Mouse (Mus musculus): ENCODE measurements around the gene Arhgap23. TPM values are rescaled to one million over a fixed set of nuclear protein-coding genes. Genes with fewer than 3 reads are reported as not detected.
A peak's percentile ranks its signal among the peaks of the same experiment; 100 is the strongest.

Arhgap23 gene
- polyA plus RNA-seq, 1 experiment from 2014 or later: 4.0 TPM

DNA sequence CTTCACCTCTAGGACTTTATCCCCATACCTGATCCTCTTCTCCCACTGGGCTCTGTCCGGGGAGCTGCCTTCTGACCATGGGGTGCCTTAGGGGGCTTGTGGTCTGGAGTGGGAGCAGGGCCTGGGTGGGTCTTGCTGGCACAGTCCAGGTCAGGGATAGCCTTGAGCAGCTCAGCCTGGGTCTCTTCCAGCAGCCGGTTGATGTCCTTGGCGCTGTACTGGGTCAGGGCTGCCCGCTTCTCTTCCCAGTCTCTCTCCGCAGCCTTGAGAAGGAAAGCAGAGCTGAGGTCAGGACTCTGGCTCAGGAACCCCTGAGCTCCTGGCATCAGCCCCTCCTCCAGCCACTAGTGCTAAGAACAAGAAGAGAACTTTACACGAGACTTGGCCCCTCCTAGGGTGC lies 110.0 kb downstream of the Arhgap23 start:
- Histone ChIP-seq H3K9me3 (no peaks in the 10 kb centered on the region), H3K27ac (0 out of 2 replicates have a peak overlapping the region, but pooled peaks have one; percentile 24), H3K4me1 (replicated peaks) (peaks cover 50% of the 10 kb centered on the region), H3K27me3 (ENCODE audit: insufficient read depth, poor library complexity, severe bottlenecking) (peaks cover 9% of the 10 kb centered on the region; the same call in 1 of the 2 replicates), H3K36me3 (peaks cover 32% of the 10 kb centered on the region), H3K4me3 (no peak overlapping the region)
- DNase-seq (ENCODE audit: low spot score): no peak
- 92% methylated on average over 6 of the region's 6 CpGs for WGBS

DNA sequence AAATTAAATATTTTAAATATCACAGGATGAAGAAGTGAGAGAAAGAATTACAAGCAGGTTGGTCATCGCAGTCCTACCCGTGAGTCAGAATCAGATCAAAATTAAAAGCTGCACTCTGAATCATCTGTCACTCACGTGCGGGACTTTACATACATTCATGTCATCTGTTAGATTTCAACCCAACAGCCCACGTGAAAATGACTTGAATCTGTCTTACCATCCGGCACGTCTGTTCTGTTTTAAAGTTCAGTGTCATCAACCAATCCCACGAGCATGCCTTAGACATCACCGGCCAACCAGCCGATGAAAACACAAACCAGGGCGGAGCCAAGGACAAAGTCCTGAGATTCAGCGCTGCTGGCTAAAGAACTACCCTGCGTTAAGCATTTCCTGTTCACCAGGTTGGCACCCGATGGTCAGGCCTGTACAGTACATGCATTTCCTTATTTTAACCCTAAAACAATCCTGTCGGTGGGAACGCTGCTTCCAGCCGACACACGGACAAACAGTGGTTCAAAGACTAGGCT lies 113.0 kb downstream of the Arhgap23 start:
- Histone ChIP-seq H3K4me3 (no peak overlapping the region), H3K4me1 (replicated peaks) (peaks cover 54% of the 10 kb centered on the region), H3K36me3 (peaks cover 18% of the 10 kb centered on the region), H3K9me3 (no peaks in the 10 kb centered on the region), H3K27ac (no peak overlapping the region), H3K27me3 (ENCODE audit: insufficient read depth, poor library complexity, severe bottlenecking) (peaks cover 29% of the 10 kb centered on the region)
- DNase-seq (ENCODE audit: low spot score): no peak
- 77% methylated on average over 18 of the region's 18 CpGs for WGBS

DNA sequence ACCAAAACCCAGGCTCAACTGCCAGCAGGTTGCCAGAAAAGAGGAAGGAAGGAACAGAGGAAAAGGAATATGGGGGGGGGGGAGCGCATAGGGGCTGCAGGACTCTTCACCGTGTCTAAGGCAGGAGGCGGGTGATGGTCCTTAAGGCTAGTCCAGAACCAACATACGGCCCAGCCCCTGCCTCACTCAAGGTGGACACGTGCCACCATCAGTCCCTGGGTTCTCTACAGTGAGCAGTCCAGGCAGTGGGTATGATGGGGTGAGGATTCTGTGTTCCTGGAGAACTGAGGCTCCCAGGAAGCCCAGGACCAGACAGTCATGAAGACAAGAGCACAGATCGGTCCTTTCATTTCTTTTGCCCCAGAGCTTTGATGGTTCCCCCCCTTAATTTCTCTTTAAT lies 114.7 kb downstream of the Arhgap23 start:
- Histone ChIP-seq H3K9me3 (no peaks in the 10 kb centered on the region), H3K36me3 (peaks cover 20% of the 10 kb centered on the region), H3K27me3 (ENCODE audit: insufficient read depth, poor library complexity, severe bottlenecking) (peaks cover 46% of the 10 kb centered on the region), H3K27ac (no peak overlapping the region), H3K4me3 (no peak overlapping the region), H3K4me1 (replicated peaks) (peaks cover 53% of the 10 kb centered on the region)
- 87% methylated on average over 6 of the region's 6 CpGs for WGBS
- DNase-seq (ENCODE audit: low spot score): no peak

DNA sequence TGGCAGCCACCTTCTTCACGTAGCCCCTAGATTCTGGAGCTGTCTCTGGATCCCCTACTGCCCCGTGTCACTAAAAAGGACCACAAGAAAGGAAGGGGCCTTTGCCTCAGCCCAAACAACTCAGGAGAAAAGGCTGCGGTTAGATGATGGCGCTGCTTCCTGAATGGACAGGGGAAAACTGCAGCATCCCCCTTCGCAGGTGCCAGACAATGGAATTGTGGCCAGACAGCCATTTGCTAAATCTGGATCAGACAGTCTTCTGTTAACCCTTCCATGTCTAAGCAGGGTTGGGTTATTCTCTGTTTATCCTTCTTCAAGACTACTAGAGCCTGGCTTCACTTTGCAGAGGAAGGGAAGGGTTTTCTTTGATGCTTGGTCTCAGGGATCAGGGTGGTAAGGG lies 115.6 kb downstream of the Arhgap23 start:
- DNase-seq (ENCODE audit: low spot score): no peak
- Histone ChIP-seq H3K4me3 (no peak overlapping the region), H3K27me3 (ENCODE audit: insufficient read depth, poor library complexity, severe bottlenecking) (peaks cover 55% of the 10 kb centered on the region), H3K4me1 (replicated peaks) (peaks cover 52% of the 10 kb centered on the region), H3K27ac (no peak overlapping the region), H3K9me3 (no peaks in the 10 kb centered on the region), H3K36me3 (peaks cover 13% of the 10 kb centered on the region; the same call in 1 of the 2 replicates)
- 57% methylated on average over 5 of the region's 5 CpGs for WGBS

DNA sequence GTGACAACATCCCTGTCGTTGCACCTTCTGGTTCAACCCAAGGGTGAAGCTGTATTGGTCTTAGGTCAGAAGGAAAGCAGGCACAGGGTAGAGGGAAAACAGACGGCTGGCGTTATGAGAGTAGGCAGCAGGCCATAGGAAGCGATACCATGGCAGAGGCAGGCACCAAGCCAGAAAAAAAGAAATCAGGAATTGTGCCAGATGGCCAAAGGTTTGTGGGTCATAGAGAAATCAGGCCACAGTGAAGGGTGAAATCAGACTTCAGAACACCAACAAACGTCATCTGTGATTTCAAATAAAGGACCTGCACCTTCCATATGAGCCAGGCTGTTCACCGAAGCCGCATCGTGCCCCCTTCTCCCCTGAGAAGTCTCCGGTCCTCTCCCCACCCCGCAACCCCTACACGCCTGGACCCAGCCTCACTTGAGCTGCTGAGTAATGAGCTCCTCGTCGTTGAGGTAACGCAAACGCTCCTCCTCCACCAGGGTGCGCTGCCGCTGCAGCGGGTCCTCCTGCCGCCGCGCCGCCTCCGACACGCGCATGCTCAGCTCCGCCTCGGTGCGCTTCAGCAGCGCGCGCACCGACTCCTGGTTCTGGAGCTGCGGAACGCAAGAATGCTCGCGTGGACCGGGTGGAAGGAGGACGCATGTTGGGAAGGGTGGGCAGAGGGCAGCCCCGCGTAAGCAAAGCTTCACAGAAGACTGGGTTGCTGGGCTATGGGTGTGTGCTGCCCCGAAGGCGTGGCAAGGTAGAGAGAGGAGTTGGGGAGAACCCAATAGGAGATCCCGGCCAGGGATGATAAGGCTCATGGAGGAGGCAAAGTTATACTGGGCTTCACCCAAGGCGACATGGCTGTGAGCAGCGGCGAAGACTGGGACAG lies 116.3 kb downstream of the Arhgap23 start:
- Histone ChIP-seq H3K36me3 (0 out of 2 replicates have a peak, but pooled peaks cover 6% of the 10 kb centered on the region), H3K9me3 (no peaks in the 10 kb centered on the region), H3K27ac (peak overlapping the region; percentile 59; the same call in 1 of the 2 replicates), H3K4me3 (peak overlapping the region; percentile 58), H3K27me3 (ENCODE audit: insufficient read depth, poor library complexity, severe bottlenecking) (peaks cover 62% of the 10 kb centered on the region), H3K4me1 (replicated peaks) (peaks cover 52% of the 10 kb centered on the region)
- WGBS: 7% methylated on average over 46 of the region's 46 CpGs
- DNase-seq (ENCODE audit: low spot score): peak; percentile 88

DNA sequence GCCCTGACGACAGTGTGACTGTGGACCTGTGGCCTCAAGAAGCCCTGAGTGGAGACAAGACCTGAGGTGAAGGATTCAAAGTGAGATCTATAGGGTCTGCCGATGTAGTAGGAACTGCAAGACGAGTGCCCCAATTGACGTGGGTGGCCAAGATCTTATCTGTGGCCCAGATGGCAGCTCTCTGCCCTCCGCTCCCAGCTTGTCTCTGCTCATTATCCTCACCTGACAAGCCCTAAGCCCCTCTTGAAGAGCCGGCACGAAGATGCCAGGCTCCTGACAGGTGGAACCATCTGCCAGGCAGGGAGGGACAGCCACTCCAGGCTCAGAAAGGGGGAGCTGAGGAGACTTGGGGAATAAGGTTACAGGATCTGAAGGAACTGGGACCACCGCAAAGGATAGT lies 117.0 kb downstream of the Arhgap23 start:
- no peaks in the 10 kb centered on the region for H3K9me3 ChIP-seq
- WGBS: 19% methylated on average over 8 of the region's 8 CpGs
- H3K36me3 ChIP-seq: 0 out of 2 replicates have a peak, but pooled peaks cover 5% of the 10 kb centered on the region
- H3K27me3 ChIP-seq (ENCODE audit: insufficient read depth, poor library complexity, severe bottlenecking): peaks cover 69% of the 10 kb centered on the region
- peaks cover 60% of the 10 kb centered on the region for H3K4me1 ChIP-seq (replicated peaks)
- peak overlapping the region; percentile 58 for H3K4me3 ChIP-seq
- DNase-seq (ENCODE audit: low spot score): no peak
- no peak overlapping the region for H3K27ac ChIP-seq

DNA sequence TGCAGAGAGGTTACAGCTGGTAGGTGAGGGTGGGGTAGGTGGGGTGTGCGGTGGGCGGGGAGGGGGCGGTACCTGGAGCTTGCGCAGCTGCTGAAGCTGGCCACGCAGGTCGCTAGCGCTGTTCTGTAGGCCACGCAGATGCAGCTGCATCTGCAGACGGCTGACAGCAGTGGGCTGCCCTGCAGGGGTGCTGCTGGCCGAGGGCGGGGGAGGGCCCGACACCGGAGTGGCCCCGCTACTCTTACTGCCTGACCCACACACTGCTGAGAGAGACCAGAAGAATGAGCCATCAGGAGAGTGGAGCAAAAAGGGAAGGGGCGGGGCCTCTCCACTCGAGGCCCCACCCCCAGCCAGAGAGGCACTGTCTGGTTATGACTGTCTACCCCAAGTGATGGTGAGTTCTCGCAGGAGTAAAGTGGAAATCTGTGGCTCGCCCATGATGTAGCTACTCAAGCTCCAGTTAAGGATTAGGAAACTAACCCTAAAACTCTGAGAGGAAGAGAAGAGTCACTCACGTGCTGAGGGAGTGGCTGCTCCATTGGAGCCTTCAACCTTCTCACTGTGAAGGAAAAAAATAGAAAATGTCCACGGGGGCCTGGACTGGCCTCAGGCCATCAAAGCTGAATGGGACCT lies 117.7 kb downstream of the Arhgap23 start:
- Histone ChIP-seq H3K4me1 (replicated peaks) (peaks cover 65% of the 10 kb centered on the region), H3K4me3 (peak overlapping the region; percentile 38), H3K27ac (no peak overlapping the region), H3K27me3 (ENCODE audit: insufficient read depth, poor library complexity, severe bottlenecking) (peaks cover 76% of the 10 kb centered on the region), H3K36me3 (0 out of 2 replicates have a peak, but pooled peaks cover 5% of the 10 kb centered on the region), H3K9me3 (no peaks in the 10 kb centered on the region)
- WGBS: 4% methylated on average over 20 of the region's 20 CpGs
- no peak for DNase-seq (ENCODE audit: low spot score)

DNA sequence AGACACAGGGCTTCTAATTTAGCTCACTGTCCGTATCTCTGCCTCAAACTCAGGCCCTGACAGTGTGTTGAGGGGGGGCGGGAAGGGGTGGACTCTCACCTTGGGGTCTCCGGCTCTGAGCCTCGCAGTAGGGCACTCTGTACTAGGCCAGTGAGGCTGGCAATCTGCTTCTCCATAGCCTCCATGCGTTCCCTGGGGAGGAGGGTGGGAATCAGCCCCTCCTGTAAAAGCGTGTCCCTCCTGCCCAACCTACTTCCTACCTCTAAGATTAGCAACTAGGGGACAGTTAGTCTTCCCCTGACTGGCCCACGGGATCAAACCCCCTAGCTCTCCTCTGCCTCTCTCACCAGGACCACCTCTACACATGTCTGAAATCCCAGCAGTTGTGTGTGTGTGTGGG lies 118.3 kb downstream of the Arhgap23 start:
- H3K4me1 ChIP-seq (replicated peaks): peaks cover 65% of the 10 kb centered on the region

DNA sequence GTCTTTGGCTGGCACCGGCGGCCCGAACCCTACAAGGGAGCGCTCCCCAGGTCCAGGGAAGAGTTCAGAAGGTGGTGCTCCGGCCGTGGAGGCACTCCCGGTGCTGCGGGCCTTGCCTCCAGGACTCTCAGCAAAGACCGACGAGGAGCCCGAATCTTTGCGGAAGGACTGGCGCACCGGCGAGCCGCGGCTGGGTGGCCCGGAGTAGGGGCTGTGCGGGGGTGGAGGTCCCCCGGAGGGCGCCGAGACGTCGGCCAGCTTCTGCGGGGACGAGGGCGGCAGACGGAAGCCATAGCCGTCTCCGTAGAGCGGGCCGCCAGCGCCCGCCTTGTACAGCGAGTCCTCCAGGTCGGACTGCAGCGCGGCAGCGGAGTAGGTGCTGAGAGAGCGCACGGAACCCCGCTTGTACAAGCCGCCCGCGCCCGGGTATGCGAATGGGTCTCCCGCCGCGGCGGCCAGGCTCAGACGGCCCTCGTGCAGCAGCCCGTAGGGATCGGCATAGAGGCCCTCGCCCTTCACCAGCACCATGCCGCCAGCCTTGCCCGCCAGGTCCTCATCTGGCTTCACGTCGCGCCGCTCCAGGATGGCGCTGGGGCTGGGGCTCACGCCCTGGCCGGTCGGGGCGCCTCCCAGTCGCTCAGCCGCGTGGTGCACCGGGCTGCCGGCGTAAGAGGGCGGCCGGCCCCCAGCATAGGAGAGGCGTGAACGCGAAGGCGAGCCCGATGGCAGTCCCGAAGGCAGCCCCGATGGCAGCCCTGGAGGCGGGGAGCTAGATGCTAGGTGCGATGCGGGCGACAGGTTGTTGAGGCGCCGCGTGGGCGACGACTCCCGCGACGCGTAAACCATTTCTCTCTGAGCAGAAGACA lies 119.3 kb downstream of the Arhgap23 start:
- Histone ChIP-seq H3K27me3 (ENCODE audit: insufficient read depth, poor library complexity, severe bottlenecking) (peaks cover 92% of the 10 kb centered on the region), H3K9me3 (no peaks in the 10 kb centered on the region), H3K4me1 (replicated peaks) (peaks cover 70% of the 10 kb centered on the region), H3K36me3 (0 out of 2 replicates have a peak, but pooled peaks cover 5% of the 10 kb centered on the region), H3K27ac (peak overlapping the region; percentile 36; the same call in 1 of the 2 replicates), H3K4me3 (peak overlapping the region; percentile 41)
- no peak for DNase-seq (ENCODE audit: low spot score)
- WGBS: 2% methylated on average over 95 of the region's 95 CpGs

More for the DNA sequence above, 118.3 kb downstream of the Arhgap23 start:
- H3K4me3 ChIP-seq: no peak overlapping the region
- 0 out of 2 replicates have a peak, but pooled peaks cover 5% of the 10 kb centered on the region for H3K36me3 ChIP-seq
- H3K9me3 ChIP-seq: no peaks in the 10 kb centered on the region
- H3K27me3 ChIP-seq (ENCODE audit: insufficient read depth, poor library complexity, severe bottlenecking): peaks cover 82% of the 10 kb centered on the region
- WGBS: 19% methylated on average over 7 of the region's 7 CpGs
- no peak overlapping the region for H3K27ac ChIP-seq
- no peak for DNase-seq (ENCODE audit: low spot score)

DNA sequence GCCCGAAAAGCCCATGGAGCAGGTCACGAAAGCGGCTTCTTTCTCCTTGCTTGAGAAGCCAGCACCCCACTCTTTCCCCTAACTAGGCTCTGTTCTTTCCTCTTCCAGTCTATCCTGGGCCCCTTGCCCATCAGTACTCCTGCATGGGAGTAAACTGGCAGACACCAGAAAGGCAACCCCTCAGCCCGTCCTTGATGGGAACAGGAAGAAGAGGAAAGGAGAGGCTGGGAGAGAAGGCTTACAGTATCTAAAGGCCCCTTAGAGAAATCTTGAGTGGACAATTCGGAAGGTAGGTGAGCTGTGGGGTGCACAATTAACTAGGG lies 119.9 kb downstream of the Arhgap23 start:
- Histone ChIP-seq H3K27ac (no peak overlapping the region), H3K36me3 (0 out of 2 replicates have a peak, but pooled peaks cover 5% of the 10 kb centered on the region), H3K9me3 (no peaks in the 10 kb centered on the region), H3K4me3 (peak overlapping the region; percentile 41), H3K27me3 (ENCODE audit: insufficient read depth, poor library complexity, severe bottlenecking) (peaks cover 98% of the 10 kb centered on the region), H3K4me1 (replicated peaks) (peaks cover 76% of the 10 kb centered on the region)
- WGBS: 19% methylated on average over 5 of the region's 5 CpGs
- DNase-seq (ENCODE audit: low spot score): no peak

DNA sequence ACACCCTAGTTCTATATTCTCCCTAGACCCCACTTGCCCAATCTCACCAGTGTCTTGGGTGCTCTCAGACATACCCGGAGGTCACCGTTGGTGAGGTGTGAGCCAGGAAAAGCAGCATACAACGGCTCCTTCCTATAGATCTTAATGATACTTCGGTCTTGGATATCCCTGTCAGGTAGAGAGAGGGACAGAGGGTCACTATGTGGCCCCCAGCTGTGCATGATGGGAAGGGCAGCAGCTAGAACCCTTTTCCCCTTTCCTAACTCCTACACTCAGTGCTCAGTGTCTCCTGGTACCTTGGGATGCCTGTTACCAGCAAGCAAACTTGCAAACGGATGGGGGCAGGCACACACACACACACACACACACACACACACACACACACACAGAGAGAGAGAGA lies 120.3 kb downstream of the Arhgap23 start:
- Histone ChIP-seq H3K9me3 (no peaks in the 10 kb centered on the region), H3K36me3 (0 out of 2 replicates have a peak, but pooled peaks cover 5% of the 10 kb centered on the region), H3K27me3 (ENCODE audit: insufficient read depth, poor library complexity, severe bottlenecking) (peaks cover 97% of the 10 kb centered on the region), H3K4me1 (replicated peaks) (peaks cover 80% of the 10 kb centered on the region), H3K27ac (no peak overlapping the region), H3K4me3 (no peak overlapping the region; the same call in 1 of the 2 replicates)
- WGBS: 43% methylated on average over 5 of the region's 5 CpGs
- no peak for DNase-seq (ENCODE audit: low spot score)

DNA sequence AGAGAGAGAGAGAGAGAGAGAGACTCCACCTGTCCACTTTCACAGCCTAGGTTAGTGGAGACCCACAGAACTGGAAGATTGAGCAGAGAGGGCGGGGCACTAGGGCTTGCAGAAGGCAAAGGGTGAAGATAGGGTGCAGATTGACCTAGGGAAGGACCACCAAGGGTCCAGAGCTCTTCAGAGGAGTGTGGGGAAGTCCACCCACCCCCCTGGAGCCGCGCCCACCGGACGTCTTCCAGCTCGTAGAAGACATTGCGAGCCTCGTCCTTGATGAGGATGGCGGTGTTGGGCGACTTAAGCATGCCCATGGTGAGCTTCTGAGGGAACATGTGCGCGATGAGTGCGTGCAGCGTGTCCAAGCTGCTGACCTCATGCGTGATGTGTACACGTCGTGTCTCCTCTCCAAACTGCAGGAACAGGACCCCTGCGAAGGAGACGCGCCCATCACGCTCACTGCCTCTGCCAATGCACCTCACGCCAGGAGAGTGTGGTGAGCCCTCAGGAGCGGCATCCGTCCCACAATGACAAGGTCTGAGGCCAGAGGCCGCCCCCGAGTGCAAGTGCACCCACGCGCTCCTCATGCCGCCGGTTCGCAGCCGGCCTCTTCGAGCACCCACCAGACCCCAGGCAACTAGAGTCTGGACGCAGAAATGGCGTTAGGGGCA lies 120.9 kb downstream of the Arhgap23 start:
- Histone ChIP-seq H3K4me3 (peak overlapping the region; percentile 57), H3K9me3 (no peaks in the 10 kb centered on the region), H3K36me3 (0 out of 2 replicates have a peak, but pooled peaks cover 5% of the 10 kb centered on the region), H3K27me3 (ENCODE audit: insufficient read depth, poor library complexity, severe bottlenecking) (peaks cover 96% of the 10 kb centered on the region), H3K27ac (no peak overlapping the region), H3K4me1 (replicated peaks) (peaks cover 84% of the 10 kb centered on the region)
- no peak for DNase-seq (ENCODE audit: low spot score)
- WGBS: 11% methylated on average over 35 of the region's 35 CpGs
